Mouse (Mus musculus) heart, adult 2 months (tissue): ENCODE measurements around the gene Hs6st3. TPM values are rescaled to one million over a fixed set of nuclear protein-coding genes. Genes with fewer than 3 reads are reported as not detected.

Experiments used
- DNase-seq, 2 experiments: peaks; one replicate each; pipeline ENCODE4 v3.0.0; 2021
- H3K27ac ChIP-seq: fragments of 200-600 bp; 2 replicates; pipeline ENCODE4 v1.8.1; 2022
- H3K27me3 ChIP-seq: fragments of 200-500 bp; 2 replicates; pipeline ENCODE4 v1.6.1; 2012; ENCODE audit warnings: mild to moderate bottlenecking, low read length, inconsistent platforms, mixed read lengths; ENCODE audit not compliant: control insufficient read depth, insufficient read depth
- H3K36me3 ChIP-seq: fragments of 200-500 bp; 2 replicates; pipeline ENCODE4 v1.6.1; 2012; ENCODE audit warnings: low read length, inconsistent platforms; ENCODE audit not compliant: control insufficient read depth, insufficient read depth
- H3K4me1 ChIP-seq: fragments of 200-500 bp; 2 replicates; pipeline ENCODE4 v1.6.1; 2011; ENCODE audit warnings: low read length; ENCODE audit not compliant: control insufficient read depth, insufficient read depth
- H3K4me3 ChIP-seq: fragments of 200-600 bp; 2 replicates; pipeline ENCODE4 v1.8.1; 2022
- H3K79me2 ChIP-seq: fragments of 200-500 bp; replicated peaks from 2 replicates; pipeline ENCODE4 v1.6.1; 2012; ENCODE audit warnings: mild to moderate bottlenecking, inconsistent platforms, low read length, moderate library complexity, mixed read lengths; ENCODE audit not compliant: control insufficient read depth, insufficient read depth
- H3K9ac ChIP-seq: fragments of 200-500 bp; 2 replicates; pipeline ENCODE4 v1.6.1; 2012; ENCODE audit warnings: low read depth, mild to moderate bottlenecking, control low read depth, inconsistent platforms, low read length, mixed read lengths
- CTCF ChIP-seq: fragments of 200-600 bp; IDR thresholded peaks from 2 replicates; pipeline ENCODE4 v1.8.1; 2022; ENCODE audit warnings: antibody characterized with exemption, mild to moderate bottlenecking, moderate library complexity
- EP300 ChIP-seq: fragments of 200-500 bp; IDR thresholded peaks from 2 replicates; pipeline ENCODE4 v1.6.1; 2011; ENCODE audit warnings: low read depth, low read length, control low read depth; ENCODE audit not compliant: insufficient read depth
- POLR2A ChIP-seq: fragments of 200-500 bp; IDR thresholded peaks from 2 replicates; pipeline ENCODE4 v1.6.1; 2011; ENCODE audit warnings: mild to moderate bottlenecking, low read depth, low read length, control low read depth; ENCODE audit not compliant: insufficient read depth
- WGBS: fragments of 180-500 bp; shearing (Covaris S2); methylation state at CpG from one replicate; pipeline ENCODE4 v1.1.7; 2018; 5-methylcytosine and 5-hydroxymethylcytosine counted together
- intact Hi-C: fragments of 180-260 bp; cut with DNase I; formaldehyde crosslinking; loops from one replicate; pipeline ENCODE4 v1.15.1; 2025
- polyA plus RNA-seq: library from polyadenylated mRNA; depleted of rRNA; stranded (reverse); fragments of >200 nt; gene quantifications from 2 replicates; pipeline ENCODE4 v1.2.3, GENCODE M21; 2012
- total RNA-seq, 2 experiments: library from RNA; stranded (reverse); gene quantifications; 2 replicates each; pipeline ENCODE4 v1.2.3; 2021

The Hs6st3 gene
- total and polyA plus RNA-seq, 3 experiments, result not detected

GRCm38 (mm10) chr14:119779982-119780588, 641.9 kb downstream of the Hs6st3 start:
- Histone ChIP-seq H3K27ac (no peak overlapping the region), H3K4me3 (no peak overlapping the region), H3K9ac (no peak overlapping the region), H3K4me1 (no peaks in the 10 kb centered on the region), H3K27me3 (no peaks in the 10 kb centered on the region), H3K79me2 (no peaks in the 10 kb centered on the region), H3K36me3 (no peaks in the 10 kb centered on the region)
- intact Hi-C loops, result no loop called here
- DNase-seq, result no peak
- TF ChIP-seq CTCF (no peak), EP300 (no peak)
- 78% methylated on average over 12 of the region's 12 CpGs for WGBS

GRCm38 (mm10) chr14:119781111-119781510, 643.0 kb downstream of the Hs6st3 start:
- Histone ChIP-seq H3K79me2 (no peaks in the 10 kb centered on the region), H3K4me1 (no peaks in the 10 kb centered on the region), H3K27me3 (no peaks in the 10 kb centered on the region), H3K9ac (no peak overlapping the region), H3K36me3 (no peaks in the 10 kb centered on the region), H3K4me3 (no peak overlapping the region), H3K27ac (no peak overlapping the region)
- TF ChIP-seq CTCF (no peak), EP300 (no peak), POLR2A (no peak)
- 89% methylated on average over 1 of the region's 1 CpGs for WGBS
- intact Hi-C loops, result no loop called here
- no peak for DNase-seq

- no peaks in the 10 kb centered on the region for H3K36me3 ChIP-seq
- H3K79me2 ChIP-seq, result no peaks in the 10 kb centered on the region
- H3K27me3 ChIP-seq, result no peaks in the 10 kb centered on the region
- no peak for TF ChIP-seq CTCF
- no peak for TF ChIP-seq EP300
- TF ChIP-seq POLR2A, result no peak
- no peak overlapping the region for H3K27ac ChIP-seq
- intact Hi-C loops, result no loop called here
- DNase-seq, result no peak
- H3K4me3 ChIP-seq, result no peak overlapping the region
- no peak overlapping the region for H3K9ac ChIP-seq
- 92% methylated on average over 8 of the region's 8 CpGs for WGBS
- no peaks in the 10 kb centered on the region for H3K4me1 ChIP-seq
These were observed 651.3 kb downstream of the Hs6st3 start for GRCm38 (mm10) chr14:119789457-119789856.

GRCm38 (mm10) chr14:119797172-119797850, 659.2 kb downstream of the Hs6st3 start:
- Histone ChIP-seq H3K4me3 (no peak overlapping the region), H3K9ac (no peak overlapping the region), H3K36me3 (no peaks in the 10 kb centered on the region), H3K4me1 (no peaks in the 10 kb centered on the region), H3K79me2 (no peaks in the 10 kb centered on the region), H3K27ac (no peak overlapping the region), H3K27me3 (no peaks in the 10 kb centered on the region)
- DNase-seq, result no peak
- intact Hi-C loops, result no loop called here
- 41% methylated on average over 9 of the region's 9 CpGs for WGBS
- TF ChIP-seq EP300 (no peak), POLR2A (no peak), CTCF (no peak)

- no peaks in the 10 kb centered on the region for H3K4me1 ChIP-seq
- H3K36me3 ChIP-seq, result no peaks in the 10 kb centered on the region
- no peak for DNase-seq
- TF ChIP-seq EP300, result no peak
- no peak for TF ChIP-seq POLR2A
- TF ChIP-seq CTCF, result no peak
- H3K79me2 ChIP-seq, result no peaks in the 10 kb centered on the region
- H3K27me3 ChIP-seq, result no peaks in the 10 kb centered on the region
- no peak overlapping the region for H3K27ac ChIP-seq
- H3K9ac ChIP-seq, result no peak overlapping the region
- WGBS, result 90% methylated on average over 11 of the region's 11 CpGs
- intact Hi-C loops, result no loop called here
- no peak overlapping the region for H3K4me3 ChIP-seq
These were observed 660.4 kb downstream of the Hs6st3 start for GRCm38 (mm10) chr14:119798561-119798960.

GRCm38 (mm10) chr14:119800856-119801255, 662.7 kb downstream of the Hs6st3 start:
- 80% methylated on average over 11 of the region's 11 CpGs for WGBS
- no peak overlapping the region for H3K9ac ChIP-seq
- H3K79me2 ChIP-seq, result no peaks in the 10 kb centered on the region
- no peaks in the 10 kb centered on the region for H3K36me3 ChIP-seq
- no peak for TF ChIP-seq POLR2A
- no peak for TF ChIP-seq CTCF
- no peak for TF ChIP-seq EP300
- intact Hi-C loops, result no loop called here
- DNase-seq, result no peak
- no peaks in the 10 kb centered on the region for H3K27me3 ChIP-seq
- H3K27ac ChIP-seq, result no peak overlapping the region
- no peak overlapping the region for H3K4me3 ChIP-seq
- H3K4me1 ChIP-seq, result no peaks in the 10 kb centered on the region
